Mouse (Mus musculus) intestine, embryonic 14.5 days (tissue): ENCODE results near the gene Foxo1. TPM values are rescaled to one million over a fixed set of nuclear protein-coding genes. Genes with fewer than 3 reads are reported as not detected.

Source experiments
- ATAC-seq: fragments of 200-750 bp; cut with Nextera tagmentation; replicated peaks from 2 replicates; pipeline ENCODE4 v1.8.0; 2017; ENCODE audit warnings: low read depth, moderate number of reproducible peaks, moderate TSS enrichment, moderate library complexity; ENCODE audit not compliant: low FRiP score, low TSS enrichment
- DNase-seq: peaks from one replicate; pipeline ENCODE4 v3.0.0-alpha.2; 2018; ENCODE audit warnings: low spot score
- H3K27ac ChIP-seq: fragments of 300-500 bp; sonication (generic); 2 replicates; pipeline ENCODE4 v1.5.1; 2014; ENCODE audit warnings: low read depth, mild to moderate bottlenecking, control low read depth
- H3K27me3 ChIP-seq: fragments of 300-500 bp; sonication (generic); replicated peaks from 2 replicates; pipeline ENCODE4 v1.6.1; 2014; ENCODE audit warnings: low read length, control low read depth; ENCODE audit not compliant: control insufficient read depth, insufficient read depth
- H3K36me3 ChIP-seq: fragments of 300-500 bp; sonication (generic); 2 replicates; pipeline ENCODE4 v1.6.1; 2014; ENCODE audit warnings: low read length, control low read depth; ENCODE audit not compliant: control insufficient read depth, insufficient read depth
- H3K4me1 ChIP-seq: fragments of 300-500 bp; sonication (generic); replicated peaks from 2 replicates; pipeline ENCODE4 v1.6.1; 2014; ENCODE audit warnings: low read length, control low read depth, mixed read lengths; ENCODE audit not compliant: control insufficient read depth, insufficient read depth
- H3K4me2 ChIP-seq: fragments of 300-500 bp; sonication (generic); 2 replicates; pipeline ENCODE4 v1.6.1; 2014; ENCODE audit warnings: low read length
- H3K4me3 ChIP-seq: fragments of 300-500 bp; sonication (generic); 2 replicates; pipeline ENCODE4 v1.5.1; 2014; ENCODE audit warnings: low read depth, low read length, control low read depth, mixed read lengths
- H3K9ac ChIP-seq: fragments of 300-500 bp; sonication (generic); 2 replicates; pipeline ENCODE4 v1.6.1; 2014; ENCODE audit warnings: mild to moderate bottlenecking, low read length
- H3K9me3 ChIP-seq: fragments of 300-500 bp; sonication (generic); 2 replicates; pipeline ENCODE4 v1.6.1; 2016; ENCODE audit warnings: low read length, control low read depth; ENCODE audit not compliant: control insufficient read depth
- WGBS: fragments of 180-500 bp; shearing (Covaris S2); extraction: QIAGEN DNeasy Blood & Tissue Kit; methylation state at CpG from one replicate; pipeline ENCODE4 v1.1.7; 2014; 5-methylcytosine and 5-hydroxymethylcytosine counted together
- polyA plus RNA-seq: library from polyadenylated mRNA; unstranded; fragments of >200 nt; fragmentation: Nextera tagmentation; extraction: Ambion mirVana; gene quantifications from 2 replicates; pipeline ENCODE4 v1.2.1, GENCODE M21; 2014

The Foxo1 gene
- polyA plus RNA-seq, 1 experiment from 2014 or later: 8.2 TPM

DNA sequence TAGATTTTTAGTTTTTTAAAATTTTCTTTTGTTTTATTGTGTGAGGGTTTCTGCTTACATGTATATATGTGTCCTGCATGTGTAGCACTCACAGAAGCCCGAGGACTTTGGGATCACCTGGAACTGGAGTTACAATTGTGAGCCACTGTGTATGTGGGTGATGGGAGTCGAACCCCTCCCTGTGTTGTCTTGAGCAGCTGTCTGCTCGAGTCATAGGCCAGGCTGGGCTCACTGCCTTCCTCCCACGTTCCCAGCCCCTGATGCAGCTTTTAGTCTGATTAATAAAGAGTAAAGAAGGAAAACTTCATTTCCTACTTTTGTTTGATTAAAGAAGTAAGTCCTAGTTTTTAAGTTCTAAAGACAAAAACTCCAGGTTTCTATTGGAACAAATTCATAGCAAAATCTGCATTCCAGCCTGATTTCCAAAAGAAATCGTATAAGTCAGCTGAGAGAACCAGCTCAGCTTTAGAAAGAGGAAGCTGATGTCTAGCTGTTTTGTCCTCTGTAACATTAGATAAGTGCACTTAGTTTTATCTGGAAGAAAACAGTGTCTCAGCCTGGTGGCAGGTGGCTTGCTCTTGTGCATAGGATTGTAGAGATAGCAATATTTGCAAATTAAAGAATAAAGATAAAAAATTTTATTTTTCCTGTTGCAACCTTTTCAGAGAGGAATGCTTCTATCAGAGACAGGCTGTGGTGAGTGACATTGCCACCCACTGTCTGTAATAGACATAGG, 40.6 kb downstream of the Foxo1 start:
- ATAC-seq: no peak
- Histone ChIP-seq H3K9me3 (no peaks in the 10 kb centered on the region), H3K27me3 (no peaks in the 10 kb centered on the region), H3K4me3 (no peak overlapping the region), H3K36me3 (no peaks in the 10 kb centered on the region), H3K27ac (no peak overlapping the region), H3K4me1 (peaks cover 12% of the 10 kb centered on the region), H3K4me2 (no peak overlapping the region), H3K9ac (no peak overlapping the region)
- DNase-seq: no peak
- WGBS: 42% methylated on average over 5 of the region's 5 CpGs

- no peak overlapping the region for H3K4me3 ChIP-seq
- H3K27ac ChIP-seq: no peak overlapping the region
- no peak overlapping the region for H3K9ac ChIP-seq
- ATAC-seq: no peak
- 86% methylated on average over 12 of the region's 12 CpGs for WGBS
- H3K36me3 ChIP-seq: no peaks in the 10 kb centered on the region
- H3K4me1 ChIP-seq: peaks cover 15% of the 10 kb centered on the region
- H3K9me3 ChIP-seq: no peaks in the 10 kb centered on the region
- DNase-seq: no peak
- H3K4me2 ChIP-seq: no peak overlapping the region
- no peaks in the 10 kb centered on the region for H3K27me3 ChIP-seq
These were observed 52.6 kb downstream of the Foxo1 start for GRCm38 (mm10) chr3:52320516-52321270.

DNA sequence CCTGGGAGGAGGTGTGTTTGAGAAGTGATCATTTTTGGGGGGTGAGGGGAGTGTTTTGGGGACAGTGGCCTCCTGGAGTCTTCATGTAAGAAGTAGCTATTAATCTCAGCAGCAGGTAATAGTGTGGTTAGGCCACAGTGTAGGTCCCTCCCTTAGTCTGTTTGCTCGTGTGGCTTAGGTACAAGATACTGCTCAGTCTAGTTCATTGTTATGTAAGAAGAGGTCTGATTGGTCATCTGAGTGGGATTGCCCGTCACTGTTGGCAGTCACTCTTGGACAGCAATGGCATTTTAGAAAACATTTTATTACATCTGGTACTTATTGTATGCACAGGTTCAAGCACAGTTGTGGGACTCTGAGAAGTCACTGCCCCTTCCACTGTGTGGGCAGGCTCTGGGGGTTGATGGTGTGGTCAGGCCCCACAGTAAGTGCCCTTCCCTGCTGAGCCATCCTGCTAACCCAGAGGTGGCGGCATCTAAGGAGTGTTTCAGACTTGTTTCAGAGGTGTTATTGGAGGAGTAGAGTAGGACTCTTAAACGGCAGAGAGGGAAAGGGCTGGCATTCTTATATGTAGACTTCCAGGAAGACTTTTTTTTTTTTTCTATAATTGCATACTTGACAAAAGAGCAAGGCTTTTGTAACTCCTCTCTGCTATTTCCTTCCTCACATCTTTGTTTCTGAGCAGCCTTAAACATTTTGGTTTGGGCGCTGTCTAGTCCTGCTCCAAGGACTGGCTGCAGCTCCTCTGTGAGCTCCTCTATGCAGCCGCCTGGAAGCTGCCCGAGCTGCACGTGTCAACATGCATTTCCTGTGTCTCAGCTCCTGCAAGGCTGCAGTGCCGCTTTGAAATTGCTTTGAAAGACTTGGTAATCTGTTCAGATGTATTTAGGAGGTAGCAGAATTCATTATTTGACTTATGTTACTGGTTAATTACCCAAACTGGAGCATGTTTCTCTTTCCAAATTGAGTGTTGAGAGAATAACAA, 54.6 kb downstream of the Foxo1 start:
- ATAC-seq (no peak), DNase-seq (peak; percentile 54)
- H3K27ac ChIP-seq: no peak overlapping the region
- H3K9ac ChIP-seq: no peak overlapping the region
- H3K4me1 ChIP-seq: peaks cover 15% of the 10 kb centered on the region
- no peaks in the 10 kb centered on the region for H3K36me3 ChIP-seq
- no peak overlapping the region for H3K4me2 ChIP-seq
- H3K9me3 ChIP-seq: no peaks in the 10 kb centered on the region
- WGBS: 27% methylated on average over 9 of the region's 9 CpGs
- H3K4me3 ChIP-seq: no peak overlapping the region
- no peaks in the 10 kb centered on the region for H3K27me3 ChIP-seq

DNA sequence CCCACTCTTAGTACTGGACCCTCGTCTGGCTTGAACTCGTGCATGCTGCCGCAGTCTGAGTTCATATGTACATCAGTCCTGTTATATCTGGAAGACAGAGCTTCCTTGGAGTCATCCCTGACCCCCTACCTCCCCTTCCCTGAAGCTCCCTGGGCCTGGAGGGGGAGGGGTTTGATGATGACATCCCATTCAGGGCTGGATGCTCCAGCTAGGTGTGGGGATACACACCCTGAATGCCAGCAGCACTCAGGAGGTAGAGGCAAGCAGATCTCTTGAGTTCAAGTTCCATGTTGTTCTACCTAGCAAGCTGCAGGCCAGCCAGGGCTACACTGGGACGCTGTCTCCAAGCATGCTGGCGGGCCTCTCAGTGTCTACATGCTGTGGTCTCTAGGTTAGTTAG, 56.9 kb downstream of the Foxo1 start:
- H3K9ac ChIP-seq: no peak overlapping the region
- no peaks in the 10 kb centered on the region for H3K36me3 ChIP-seq
- H3K9me3 ChIP-seq: no peaks in the 10 kb centered on the region
- peaks cover 15% of the 10 kb centered on the region for H3K4me1 ChIP-seq
- DNase-seq (no peak), ATAC-seq (no peak)
- no peak overlapping the region for H3K27ac ChIP-seq
- WGBS: 95% methylated on average over 5 of the region's 5 CpGs
- H3K4me3 ChIP-seq: no peak overlapping the region
- H3K27me3 ChIP-seq: no peaks in the 10 kb centered on the region
- H3K4me2 ChIP-seq: no peak overlapping the region

GRCm38 (mm10) chr3:52326687-52327086, 58.6 kb downstream of the Foxo1 start:
- ATAC-seq (no peak), DNase-seq (no peak)
- 85% methylated on average over 6 of the region's 6 CpGs for WGBS
- Histone ChIP-seq H3K27ac (no peak overlapping the region), H3K4me3 (no peak overlapping the region), H3K4me1 (peaks cover 14% of the 10 kb centered on the region), H3K36me3 (no peaks in the 10 kb centered on the region), H3K9me3 (no peaks in the 10 kb centered on the region), H3K27me3 (no peaks in the 10 kb centered on the region), H3K4me2 (no peak overlapping the region), H3K9ac (no peak overlapping the region)

GRCm38 (mm10) chr3:52327146-52327545, 59.0 kb downstream of the Foxo1 start:
- no peak overlapping the region for H3K27ac ChIP-seq
- H3K4me3 ChIP-seq: no peak overlapping the region
- no peaks in the 10 kb centered on the region for H3K9me3 ChIP-seq
- ATAC-seq: no peak
- H3K27me3 ChIP-seq: no peaks in the 10 kb centered on the region
- H3K4me2 ChIP-seq: no peak overlapping the region
- no peaks in the 10 kb centered on the region for H3K36me3 ChIP-seq
- H3K4me1 ChIP-seq: peaks cover 9% of the 10 kb centered on the region
- 86% methylated on average over 13 of the region's 13 CpGs for WGBS
- H3K9ac ChIP-seq: no peak overlapping the region
- DNase-seq: no peak

DNA sequence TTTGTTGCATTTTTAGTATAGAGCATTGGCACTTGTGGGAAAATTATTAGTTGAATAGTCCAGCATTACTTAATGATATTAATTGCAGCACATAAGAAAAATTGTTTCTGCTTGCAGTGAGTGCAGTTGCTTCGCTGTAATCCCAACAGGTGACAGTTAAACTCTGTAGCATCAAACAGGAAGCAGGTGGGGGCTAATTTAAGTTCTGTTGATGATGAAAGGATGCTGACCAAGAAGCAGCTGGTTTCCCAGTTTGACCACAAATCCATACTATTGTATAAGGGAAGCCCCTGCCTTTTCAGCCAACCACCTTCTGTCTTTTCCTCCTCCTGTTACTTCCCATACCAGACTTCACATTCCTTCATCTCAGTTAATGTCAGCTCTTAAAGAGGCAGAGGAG, 63.6 kb downstream of the Foxo1 start:
- no peaks in the 10 kb centered on the region; the same call in 1 of the 2 replicates for H3K4me1 ChIP-seq
- no peak for ATAC-seq
- WGBS: 73% methylated on average over 1 of the region's 1 CpGs

DNA sequence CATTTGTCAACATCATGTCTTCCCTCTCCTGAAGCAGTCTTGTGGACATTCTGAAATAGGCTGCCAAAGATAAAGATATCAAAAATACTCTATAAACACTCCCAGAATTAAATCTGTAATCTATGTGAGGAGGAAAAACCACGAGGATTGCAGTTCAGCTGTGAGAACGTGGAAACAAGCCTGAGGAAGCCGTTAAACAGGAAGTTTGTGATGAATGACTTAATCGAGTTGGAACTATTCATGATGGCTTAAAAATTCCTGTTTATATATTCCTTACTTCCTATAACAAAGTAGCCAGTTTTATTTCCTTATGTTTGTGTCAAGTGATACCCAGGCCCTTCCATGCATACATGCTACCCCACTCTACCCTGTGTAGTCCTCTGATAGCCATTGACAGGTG, 70.6 kb downstream of the Foxo1 start:
- H3K4me3 ChIP-seq: no peak overlapping the region
- no peak overlapping the region for H3K4me2 ChIP-seq
- H3K9me3 ChIP-seq: no peaks in the 10 kb centered on the region
- no peak for DNase-seq
- H3K4me1 ChIP-seq: peaks cover 21% of the 10 kb centered on the region
- peak overlapping the region; percentile 28; the same call in 1 of the 2 replicates for H3K27ac ChIP-seq
- no peak for ATAC-seq
- H3K36me3 ChIP-seq: no peaks in the 10 kb centered on the region
- H3K27me3 ChIP-seq: no peaks in the 10 kb centered on the region
- WGBS: 37% methylated on average over 4 of the region's 4 CpGs
- no peak overlapping the region for H3K9ac ChIP-seq

More for the DNA sequence above, 63.6 kb downstream of the Foxo1 start:
- Histone ChIP-seq H3K9me3 (no peaks in the 10 kb centered on the region), H3K4me3 (no peak overlapping the region), H3K9ac (no peak overlapping the region), H3K4me2 (no peak overlapping the region), H3K36me3 (no peaks in the 10 kb centered on the region), H3K27me3 (no peaks in the 10 kb centered on the region), H3K27ac (no peak overlapping the region)
- no peak for DNase-seq
